In the genomic region with DNA sequence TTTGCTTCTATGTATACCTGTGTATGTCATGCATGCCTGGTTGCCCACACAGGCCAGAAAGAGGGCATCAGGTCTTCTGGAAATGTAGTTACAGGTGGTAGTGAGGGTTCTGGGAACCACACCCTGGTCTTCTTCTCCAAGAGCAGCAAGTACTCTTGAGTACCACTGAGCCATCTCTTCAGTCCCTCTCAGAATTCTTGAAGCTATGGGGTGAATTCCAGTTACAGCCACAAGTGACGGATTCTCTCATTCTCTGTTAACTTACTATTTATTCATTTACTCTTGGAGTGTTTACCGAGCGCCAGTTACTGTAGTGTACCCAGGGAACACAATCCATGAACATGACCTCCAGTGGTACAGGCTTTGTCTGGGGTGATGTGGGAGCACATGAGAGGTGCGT, we compare ENCODE assay signal across 21 mouse cellular contexts.
DNase-seq lines count a peak whose midpoint lies in the region; ATAC-seq and TF ChIP-seq lines count a peak whose summit lies in the region.
"Had no signal": no experiment of that assay in that cellular context is flagged by ENCODE, and none has a peak within 500 bp of the region (broad histone marks: within the 10 kb centered on the region; RNA-seq: fewer than 3 reads in every experiment).

No protein-coding gene starts in this region.

- ATAC-seq in liver, embryonic 11.5 days (replicated peaks; ENCODE audit: low FRiP score): no peak
- ATAC-seq in lung, postnatal 0 days: peak; percentile 67
- ATAC-seq: forebrain, embryonic 14.5 days; forebrain, embryonic 16.5 days had no signal

- no peaks in the 10 kb centered on the region for H3K9me3 ChIP-seq in liver, embryonic 11.5 days (ENCODE audit: control insufficient read depth, low read length)
- no peaks in the 10 kb centered on the region for H3K9me3 ChIP-seq in lung, postnatal 0 days (ENCODE audit: low read length)
- H3K9me3 ChIP-seq: embryonic facial prominence, embryonic 13.5 days; embryonic facial prominence, embryonic 15.5 days; forebrain, embryonic 10.5 days; forebrain, embryonic 12.5 days had no signal

- no peak overlapping the region for H3K4me2 ChIP-seq in liver, embryonic 11.5 days
- H3K4me2 ChIP-seq in lung, postnatal 0 days (replicated peaks; ENCODE audit: low read depth, low read length): no peak overlapping the region
- H3K4me2 ChIP-seq: embryonic facial prominence, embryonic 13.5 days; embryonic facial prominence, embryonic 15.5 days; forebrain, embryonic 12.5 days had no signal

- H3K27ac ChIP-seq in liver, adult 2 months (replicated peaks; ENCODE audit: insufficient read depth, low read depth, low read length): no peak overlapping the region
- H3K27ac ChIP-seq in liver, embryonic 11.5 days (ENCODE audit: low read depth, low read length): no peak overlapping the region
- H3K27ac ChIP-seq in lung, postnatal 0 days (ENCODE audit: low read length): no peak overlapping the region
- H3K27ac ChIP-seq: embryonic facial prominence, embryonic 13.5 days; embryonic facial prominence, embryonic 15.5 days; forebrain, embryonic 10.5 days; forebrain, embryonic 12.5 days had no signal

- H3K9ac ChIP-seq in liver, adult 2 months (ENCODE audit: low read depth, low read length): no peak overlapping the region
- H3K9ac ChIP-seq in liver, embryonic 11.5 days (ENCODE audit: low read depth, low read length): no peak overlapping the region
- H3K9ac ChIP-seq in lung, postnatal 0 days (replicated peaks; ENCODE audit: low read depth): no peak overlapping the region
- H3K9ac ChIP-seq: embryonic facial prominence, embryonic 13.5 days; embryonic facial prominence, embryonic 15.5 days; forebrain, embryonic 12.5 days had no signal

- no peaks in the 10 kb centered on the region; the same call in 1 of the 2 replicates for H3K79me2 ChIP-seq in liver, adult 2 months (ENCODE audit: control insufficient read depth, insufficient read depth, low read length)

- peak; percentile 82 for TF ChIP-seq EP300 in lung, postnatal 0 days (IDR thresholded peaks at IDR 0.05)

- no peaks in the 10 kb centered on the region for H3K36me3 ChIP-seq in liver, adult 2 months (ENCODE audit: control insufficient read depth, insufficient read depth, low read length)
- no peaks in the 10 kb centered on the region for H3K36me3 ChIP-seq in liver, embryonic 11.5 days (ENCODE audit: control insufficient read depth, insufficient read depth, low read length)
- H3K36me3 ChIP-seq in lung, postnatal 0 days (ENCODE audit: insufficient read depth, low read length): no peaks in the 10 kb centered on the region
- H3K36me3 ChIP-seq: embryonic facial prominence, embryonic 13.5 days; embryonic facial prominence, embryonic 15.5 days; forebrain, embryonic 10.5 days; forebrain, embryonic 12.5 days had no signal

- no peak for TF ChIP-seq POLR2A in liver, adult 2 months (IDR thresholded peaks at IDR 0.05; ENCODE audit: extremely low read depth, insufficient read depth, low read length)

- 69% methylated on average over 4 of the region's 4 CpGs for WGBS in liver, adult 2 months
- 84% methylated on average over 4 of the region's 4 CpGs for WGBS in liver, embryonic 11.5 days
- 57% methylated on average over 4 of the region's 4 CpGs for WGBS in lung, postnatal 0 days

- peaks cover 2% of the 10 kb centered on the region; the same call in 1 of the 2 replicates for H3K4me1 ChIP-seq in liver, adult 2 months (ENCODE audit: control insufficient read depth, insufficient read depth, low read length)
- no peaks in the 10 kb centered on the region for H3K4me1 ChIP-seq in liver, embryonic 11.5 days (replicated peaks; ENCODE audit: control insufficient read depth, insufficient read depth, low read length)
- no peaks in the 10 kb centered on the region for H3K4me1 ChIP-seq in lung, postnatal 0 days (ENCODE audit: insufficient read depth, low read depth, low read length)
- H3K4me1 ChIP-seq: forebrain, embryonic 10.5 days; forebrain, embryonic 12.5 days had no signal

- no peak for TF ChIP-seq CTCF in liver, adult 2 months (IDR thresholded peaks at IDR 0.05; ENCODE audit: low read depth, low read length)
- TF ChIP-seq CTCF in lung, postnatal 0 days (IDR thresholded peaks at IDR 0.05): no peak; the same call in 1 of the 2 replicates

- no peak overlapping the region for H3K4me3 ChIP-seq in liver, adult 2 months (ENCODE audit: insufficient read depth, low read depth, low read length)
- no peak overlapping the region for H3K4me3 ChIP-seq in liver, embryonic 11.5 days (ENCODE audit: low read depth, low read length)
- no peak overlapping the region for H3K4me3 ChIP-seq in lung, postnatal 0 days (ENCODE audit: low read depth, low read length)
- H3K4me3 ChIP-seq: embryonic facial prominence, embryonic 13.5 days; embryonic facial prominence, embryonic 15.5 days; erythroblast, embryonic 14.5 days; forebrain, embryonic 10.5 days; forebrain, embryonic 12.5 days had no signal

- DNase-seq in liver, adult 2 months (ENCODE audit: extremely low read depth, low read depth, low spot score): peak; percentile 20
- DNase-seq in liver, embryonic 11.5 days (ENCODE audit: low spot score): no peak
- peak; percentile 37 for DNase-seq in lung, postnatal 0 days (ENCODE audit: low spot score)
- DNase-seq in lung, postnatal 14 days: no peak
- DNase-seq: adrenal gland, adult 2 months; adrenal gland, postnatal 10 days; adrenal gland, postnatal 25 days; cerebellum, adult 11 months; cerebellum, adult 18-20 months; cerebellum, adult 8-10 months; cerebellum, adult 9-11 months; cerebellum, postnatal 14 days; cerebellum, postnatal 36 days; embryo, embryonic 11 days had no signal

- H3K27me3 ChIP-seq in liver, adult 2 months (ENCODE audit: control insufficient read depth, insufficient read depth, low read length): no peaks in the 10 kb centered on the region
- no peaks in the 10 kb centered on the region for H3K27me3 ChIP-seq in liver, embryonic 11.5 days (replicated peaks; ENCODE audit: control insufficient read depth, insufficient read depth, low read length)
- H3K27me3 ChIP-seq in lung, postnatal 0 days (replicated peaks; ENCODE audit: insufficient read depth, low read length): no peaks in the 10 kb centered on the region
- H3K27me3 ChIP-seq: embryonic facial prominence, embryonic 13.5 days; embryonic facial prominence, embryonic 15.5 days; forebrain, embryonic 12.5 days had no signal

Comparison
In these comparisons a context has a peak if more than half of its experiments do, and no peak if none do; other contexts are left out.
1. DNase-seq: peak in liver, adult 2 months (single experiment) and lung, postnatal 0 days (single experiment); none in liver, embryonic 11.5 days (single experiment) and lung, postnatal 14 days (single experiment).